20 mouse cellular contexts compared by ENCODE assay signal in the genomic region with DNA sequence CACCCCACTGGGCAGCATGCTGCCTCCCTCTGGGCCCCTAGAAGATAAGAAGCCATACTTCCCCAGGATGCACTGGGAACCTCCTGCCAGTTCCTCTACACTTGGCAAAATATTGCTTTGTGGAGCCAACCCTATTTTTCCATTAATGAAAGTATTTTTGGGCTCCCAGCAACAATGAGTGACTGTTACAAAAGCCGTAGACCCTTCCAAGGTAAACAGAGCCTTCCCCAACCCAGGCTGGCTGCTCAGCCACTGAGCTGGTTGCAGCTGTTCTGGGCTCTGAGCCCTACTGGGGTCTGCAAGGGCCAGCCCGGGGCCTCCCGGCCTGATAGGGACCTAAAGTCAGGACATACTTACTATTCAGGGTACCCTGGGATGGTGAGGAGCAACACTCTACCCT. TPM values are rescaled to one million over a fixed set of nuclear protein-coding genes. Genes with fewer than 3 reads are reported as not detected.
DNase-seq lines count a peak whose midpoint lies in the region; ATAC-seq lines count a peak whose summit lies in the region.
"Had no signal": no experiment of that assay in that cellular context is flagged by ENCODE, and none has a peak within 500 bp of the region (broad histone marks: within the 10 kb centered on the region; RNA-seq: fewer than 3 reads in every experiment).

No protein-coding gene starts in this region.

- H3K4me2 ChIP-seq in forebrain, embryonic 12.5 days: no peak overlapping the region
- H3K4me2 ChIP-seq in heart, embryonic 12.5 days: no peak overlapping the region
- H3K4me2 ChIP-seq: embryonic facial prominence, embryonic 13.5 days; hindbrain, embryonic 14.5 days; liver, embryonic 12.5 days; lung, embryonic 14.5 days; neural tube, embryonic 13.5 days had no signal

- H3K27me3 ChIP-seq in forebrain, embryonic 10.5 days (ENCODE audit: poor library complexity, severe bottlenecking): 0 out of 2 replicates have a peak, but pooled peaks cover 5% of the 10 kb centered on the region
- peaks cover 10% of the 10 kb centered on the region; the same call in 1 of the 2 replicates for H3K27me3 ChIP-seq in forebrain, embryonic 12.5 days
- H3K27me3 ChIP-seq in heart, embryonic 12.5 days (replicated peaks): no peaks in the 10 kb centered on the region
- peaks cover 3% of the 10 kb centered on the region; the same call in 1 of the 2 replicates for H3K27me3 ChIP-seq in limb, embryonic 10.5 days (ENCODE audit: low read depth, poor library complexity, severe bottlenecking)
- H3K27me3 ChIP-seq: embryonic facial prominence, embryonic 13.5 days had no signal

- H3K36me3 ChIP-seq in forebrain, embryonic 10.5 days (replicated peaks): no peaks in the 10 kb centered on the region
- no peaks in the 10 kb centered on the region for H3K36me3 ChIP-seq in forebrain, embryonic 12.5 days (replicated peaks)
- H3K36me3 ChIP-seq in heart, embryonic 12.5 days: no peaks in the 10 kb centered on the region
- no peaks in the 10 kb centered on the region for H3K36me3 ChIP-seq in limb, embryonic 10.5 days
- H3K36me3 ChIP-seq: embryonic facial prominence, embryonic 13.5 days; liver, embryonic 12.5 days; neural tube, embryonic 13.5 days had no signal

- no peak overlapping the region for H3K4me3 ChIP-seq in forebrain, embryonic 10.5 days
- H3K4me3 ChIP-seq in forebrain, embryonic 12.5 days (replicated peaks): no peak overlapping the region
- no peak overlapping the region for H3K4me3 ChIP-seq in heart, embryonic 12.5 days
- H3K4me3 ChIP-seq in limb, embryonic 10.5 days: no peak overlapping the region
- H3K4me3 ChIP-seq: embryonic facial prominence, embryonic 13.5 days; gastrocnemius, adult 2 months; liver, embryonic 12.5 days; neural tube, embryonic 13.5 days had no signal

- no peaks in the 10 kb centered on the region for H3K9me3 ChIP-seq in forebrain, embryonic 10.5 days
- H3K9me3 ChIP-seq in forebrain, embryonic 12.5 days: no peaks in the 10 kb centered on the region
- H3K9me3 ChIP-seq in heart, embryonic 12.5 days (replicated peaks): no peaks in the 10 kb centered on the region
- no peaks in the 10 kb centered on the region for H3K9me3 ChIP-seq in limb, embryonic 10.5 days (replicated peaks)
- H3K9me3 ChIP-seq: embryonic facial prominence, embryonic 13.5 days; liver, embryonic 12.5 days; neural tube, embryonic 13.5 days had no signal

- H3K4me1 ChIP-seq in forebrain, embryonic 10.5 days: peaks cover 28% of the 10 kb centered on the region
- peaks cover 20% of the 10 kb centered on the region for H3K4me1 ChIP-seq in forebrain, embryonic 12.5 days
- H3K4me1 ChIP-seq in heart, embryonic 12.5 days (replicated peaks): peaks cover 85% of the 10 kb centered on the region
- peaks cover 56% of the 10 kb centered on the region for H3K4me1 ChIP-seq in limb, embryonic 10.5 days

- 0 out of 2 replicates have a peak overlapping the region, but pooled peaks have one; percentile 35 for H3K27ac ChIP-seq in forebrain, embryonic 10.5 days
- no peak overlapping the region for H3K27ac ChIP-seq in forebrain, embryonic 12.5 days
- peak overlapping the region; percentile 43 for H3K27ac ChIP-seq in heart, embryonic 12.5 days (ENCODE audit: poor library complexity, severe bottlenecking)
- H3K27ac ChIP-seq in limb, embryonic 10.5 days: peak overlapping the region; percentile 16; the same call in 1 of the 2 replicates
- H3K27ac ChIP-seq: embryonic facial prominence, embryonic 13.5 days; gastrocnemius, adult 2 months; hindbrain, embryonic 14.5 days; liver, embryonic 12.5 days; neural tube, embryonic 13.5 days had no signal

- DNase-seq in forebrain, embryonic 10.5 days (ENCODE audit: extremely low spot score, low spot score): no peak
- peak; percentile 22 for DNase-seq in 3T3-L1 (ENCODE audit: low read depth, low spot score)
- no peak for DNase-seq in limb, embryonic 10.5 days (ENCODE audit: low spot score)
- no peak for DNase-seq in lung, postnatal 4 days
- no peak for DNase-seq in embryo, embryonic 10 days (ENCODE audit: low spot score)
- DNase-seq: adrenal gland, adult 8-10 months; cerebellum, adult 9-10 months; gastrocnemius, adult 2 months; kidney, adult 8-10 months; kidney, postnatal 14 days; lung, embryonic 14.5 days; lung, postnatal 36 days; spleen, adult 18-20 months had no signal

- no peak overlapping the region for H3K9ac ChIP-seq in forebrain, embryonic 12.5 days
- H3K9ac ChIP-seq in heart, embryonic 12.5 days: no peak overlapping the region
- H3K9ac ChIP-seq: embryonic facial prominence, embryonic 13.5 days; hindbrain, embryonic 14.5 days; liver, embryonic 12.5 days; lung, embryonic 14.5 days; neural tube, embryonic 13.5 days had no signal

- ATAC-seq in forebrain, embryonic 12.5 days (ENCODE audit: low FRiP score): no peak
- ATAC-seq in heart, embryonic 12.5 days (ENCODE audit: insufficient number of reproducible peaks, low FRiP score): peak; percentile 46; the same call in 1 of the 2 replicates
- no peak for ATAC-seq in monocyte, adult 5-6 weeks (replicated peaks; ENCODE audit: insufficient number of reproducible peaks, low FRiP score, low TSS enrichment, poor library complexity, severe bottlenecking)
- ATAC-seq: liver, embryonic 12.5 days had no signal

- 90% methylated on average over 3 of the region's 3 CpGs for WGBS in forebrain, embryonic 10.5 days
- WGBS in forebrain, embryonic 12.5 days: 87% methylated on average over 3 of the region's 3 CpGs
- WGBS in heart, embryonic 12.5 days: 50% methylated on average over 3 of the region's 3 CpGs
- WGBS in limb, embryonic 10.5 days: 86% methylated on average over 3 of the region's 3 CpGs

RNA-seq across cellular contexts. Expression of gene Nfatc2, which starts 9.5 kb away (rescaled TPM):
- 0.36 and 0.53 TPM in 2 replicates for polyA plus RNA-seq in forebrain, embryonic 10.5 days (2016; fragmentation: Nextera tagmentation; extraction: Ambion mirVana)
- polyA plus RNA-seq in forebrain, embryonic 12.5 days (2016; fragmentation: Nextera tagmentation; extraction: Ambion mirVana): 0.78 and 1.2 TPM in 2 replicates
- polyA plus RNA-seq in heart, embryonic 12.5 days (2016; fragmentation: Nextera tagmentation; extraction: Ambion mirVana): 9.9 and 12.5 TPM in 2 replicates
- polyA plus RNA-seq in limb, embryonic 10.5 days (2016; fragmentation: Nextera tagmentation; extraction: Ambion mirVana): 1.0 and 3.2 TPM in 2 replicates
- 3.8 to 13.0 TPM (median 6.1 TPM) in 3 replicates for total RNA-seq in monocyte, adult 5-6 weeks (2017)
